Mouse (Mus musculus) hindbrain, postnatal 0 days (tissue): ENCODE data around the gene Sdad1. TPM values are rescaled to one million over a fixed set of nuclear protein-coding genes. Genes with fewer than 3 reads are reported as not detected.

Experiments
- ATAC-seq: fragments of 200-750 bp; cut with Nextera tagmentation; 2 replicates; pipeline ENCODE4 v1.8.0; 2017; ENCODE audit warnings: mild to moderate bottlenecking, moderate TSS enrichment, moderate library complexity
- DNase-seq: peaks from one replicate; pipeline ENCODE4 v3.0.0-alpha.2; 2015; ENCODE audit warnings: low spot score
- H3K27ac ChIP-seq: fragments of 300-500 bp; sonication (generic); 2 replicates; pipeline ENCODE4 v1.5.1; 2014; ENCODE audit warnings: mild to moderate bottlenecking
- H3K27me3 ChIP-seq: fragments of 300-500 bp; sonication (generic); 2 replicates; pipeline ENCODE4 v1.6.1; 2014; ENCODE audit warnings: low read length, mixed read lengths; ENCODE audit not compliant: insufficient read depth
- H3K36me3 ChIP-seq: fragments of 300-500 bp; sonication (generic); 2 replicates; pipeline ENCODE4 v1.6.1; 2014; ENCODE audit warnings: low read length, mixed read lengths; ENCODE audit not compliant: insufficient read depth
- H3K4me1 ChIP-seq: fragments of 300-500 bp; sonication (generic); 2 replicates; pipeline ENCODE4 v1.6.1; 2014; ENCODE audit warnings: antibody characterized with exemption, low read length, mixed read lengths; ENCODE audit not compliant: insufficient read depth
- H3K4me2 ChIP-seq: fragments of 300-500 bp; sonication (generic); 2 replicates; pipeline ENCODE4 v1.6.1; 2014; ENCODE audit warnings: low read depth, mild to moderate bottlenecking, low read length, moderate library complexity, mixed read lengths
- H3K4me3 ChIP-seq: fragments of 300-500 bp; sonication (generic); 2 replicates; pipeline ENCODE4 v1.5.1; 2014; ENCODE audit warnings: low read length
- H3K9ac ChIP-seq: fragments of 300-500 bp; sonication (generic); replicated peaks from 2 replicates; pipeline ENCODE4 v1.6.1; 2014; ENCODE audit warnings: mild to moderate bottlenecking, low read length, moderate library complexity, mixed read lengths
- H3K9me3 ChIP-seq: fragments of 300-500 bp; sonication (generic); 2 replicates; pipeline ENCODE4 v1.6.1; 2016; ENCODE audit warnings: low read length, mixed read lengths
- CTCF ChIP-seq: IDR thresholded peaks from 2 replicates; pipeline ENCODE4 v1.5.1; 2016; ENCODE audit warnings: antibody characterized with exemption, control low read depth, low read depth
- WGBS: fragments of 180-500 bp; shearing (Covaris S2); extraction: QIAGEN DNeasy Blood & Tissue Kit; methylation state at CpG from one replicate; pipeline ENCODE4 v1.1.7; 2014; 5-methylcytosine and 5-hydroxymethylcytosine counted together
- polyA plus RNA-seq: library from polyadenylated mRNA; unstranded; fragments of >200 nt; fragmentation: Nextera tagmentation; extraction: Ambion mirVana; gene quantifications from 2 replicates; pipeline ENCODE4 v1.2.1, GENCODE M21; 2015
- total RNA-seq: library from RNA; depleted of rRNA; stranded (reverse); fragments of >200 nt; gene quantifications from 2 replicates; pipeline ENCODE4 v1.2.3, GENCODE M21; 2014

Gene Sdad1
- total and polyA plus RNA-seq, 2 experiments from 2014 or later, result 28.3 to 30.6 TPM

- Histone ChIP-seq H3K4me3 (no peak within 1 kb of the TSS), H3K9ac (no peak within 1 kb of the TSS), H3K36me3 (no peaks in the 10 kb centered on the region), H3K4me1 (no peaks in the 10 kb centered on the region), H3K27ac (no peak within 1 kb of the TSS), H3K4me2 (no peak within 1 kb of the TSS), H3K9me3 (no peaks in the 10 kb centered on the region), H3K27me3 (no peaks in the 10 kb centered on the region)
- TF ChIP-seq CTCF, result no peak
- no peak for DNase-seq
- 84% methylated on average over 7 of the region's 7 CpGs for WGBS
- no peak for ATAC-seq
These were observed 17.6 kb upstream of the Sdad1 start, which contains the start of gene Cxcl9 for GRCm38 (mm10) chr5:92327929-92328328. Gene Cxcl9 (minus strand): TSS chr5:92328079.

GRCm38 (mm10) chr5:92327367-92327766 lies 17.1 kb upstream of the Sdad1 start:
- no peak overlapping the region for H3K9ac ChIP-seq
- H3K9me3 ChIP-seq, result no peaks in the 10 kb centered on the region
- no peak overlapping the region for H3K4me2 ChIP-seq
- no peak for ATAC-seq
- no peaks in the 10 kb centered on the region for H3K27me3 ChIP-seq
- no peak overlapping the region for H3K4me3 ChIP-seq
- no peak overlapping the region for H3K27ac ChIP-seq
- H3K36me3 ChIP-seq, result no peaks in the 10 kb centered on the region
- no peak for TF ChIP-seq CTCF
- WGBS, result 82% methylated on average over 6 of the region's 6 CpGs
- no peaks in the 10 kb centered on the region for H3K4me1 ChIP-seq
- no peak for DNase-seq

- H3K9ac ChIP-seq, result no peak overlapping the region
- H3K9me3 ChIP-seq, result no peaks in the 10 kb centered on the region
- H3K4me2 ChIP-seq, result no peak overlapping the region
- WGBS, result 71% methylated on average over 5 of the region's 5 CpGs
- H3K36me3 ChIP-seq, result no peaks in the 10 kb centered on the region
- TF ChIP-seq CTCF, result no peak
- ATAC-seq, result no peak
- H3K4me3 ChIP-seq, result no peak overlapping the region
- no peaks in the 10 kb centered on the region for H3K4me1 ChIP-seq
- H3K27ac ChIP-seq, result no peak overlapping the region
- H3K27me3 ChIP-seq, result no peaks in the 10 kb centered on the region
- DNase-seq, result peak; percentile 4
These were observed 13.0 kb upstream of the Sdad1 start for GRCm38 (mm10) chr5:92323264-92323663.

GRCm38 (mm10) chr5:92322612-92323011 lies 12.3 kb upstream of the Sdad1 start:
- H3K36me3 ChIP-seq, result no peaks in the 10 kb centered on the region
- no peak overlapping the region for H3K9ac ChIP-seq
- no peaks in the 10 kb centered on the region for H3K9me3 ChIP-seq
- no peak overlapping the region for H3K4me2 ChIP-seq
- no peak overlapping the region for H3K4me3 ChIP-seq
- no peaks in the 10 kb centered on the region for H3K27me3 ChIP-seq
- DNase-seq (no peak), ATAC-seq (no peak)
- no peak overlapping the region for H3K27ac ChIP-seq
- 89% methylated on average over 4 of the region's 4 CpGs for WGBS
- no peaks in the 10 kb centered on the region for H3K4me1 ChIP-seq
- no peak for TF ChIP-seq CTCF

- no peak for DNase-seq
- WGBS, result 75% methylated on average over 8 of the region's 8 CpGs
These were observed 11.5 kb upstream of the Sdad1 start for GRCm38 (mm10) chr5:92321631-92322400.

GRCm38 (mm10) chr5:92318596-92318995 lies 8.3 kb upstream of the Sdad1 start:
- Histone ChIP-seq H3K27ac (no peak overlapping the region), H3K4me3 (no peak overlapping the region), H3K27me3 (no peaks in the 10 kb centered on the region), H3K4me2 (no peak overlapping the region), H3K9ac (no peak overlapping the region), H3K9me3 (no peaks in the 10 kb centered on the region), H3K4me1 (no peaks in the 10 kb centered on the region), H3K36me3 (no peaks in the 10 kb centered on the region)
- DNase-seq, result no peak
- WGBS, result 91% methylated on average over 14 of the region's 14 CpGs
- ATAC-seq, result no peak
- TF ChIP-seq CTCF, result no peak

More at GRCm38 (mm10) chr5:92321631-92322400, 11.5 kb upstream of the Sdad1 start:
- no peak for TF ChIP-seq CTCF
- Histone ChIP-seq H3K27me3 (no peaks in the 10 kb centered on the region), H3K27ac (no peak overlapping the region), H3K4me1 (no peaks in the 10 kb centered on the region), H3K9me3 (no peaks in the 10 kb centered on the region), H3K4me3 (no peak overlapping the region), H3K4me2 (no peak overlapping the region), H3K36me3 (no peaks in the 10 kb centered on the region), H3K9ac (no peak overlapping the region)
- ATAC-seq, result no peak

- WGBS, result 87% methylated on average over 7 of the region's 7 CpGs
- Histone ChIP-seq H3K27me3 (no peaks in the 10 kb centered on the region), H3K9me3 (no peaks in the 10 kb centered on the region), H3K4me3 (no peak overlapping the region), H3K4me1 (no peaks in the 10 kb centered on the region), H3K27ac (no peak overlapping the region), H3K36me3 (no peaks in the 10 kb centered on the region), H3K4me2 (no peak overlapping the region), H3K9ac (no peak overlapping the region)
- no peak for TF ChIP-seq CTCF
- ATAC-seq, result no peak
- DNase-seq, result no peak
These were observed 7.8 kb upstream of the Sdad1 start for GRCm38 (mm10) chr5:92318119-92318518.
